11 mouse cellular contexts compared by ENCODE assay signal in the genomic region with DNA sequence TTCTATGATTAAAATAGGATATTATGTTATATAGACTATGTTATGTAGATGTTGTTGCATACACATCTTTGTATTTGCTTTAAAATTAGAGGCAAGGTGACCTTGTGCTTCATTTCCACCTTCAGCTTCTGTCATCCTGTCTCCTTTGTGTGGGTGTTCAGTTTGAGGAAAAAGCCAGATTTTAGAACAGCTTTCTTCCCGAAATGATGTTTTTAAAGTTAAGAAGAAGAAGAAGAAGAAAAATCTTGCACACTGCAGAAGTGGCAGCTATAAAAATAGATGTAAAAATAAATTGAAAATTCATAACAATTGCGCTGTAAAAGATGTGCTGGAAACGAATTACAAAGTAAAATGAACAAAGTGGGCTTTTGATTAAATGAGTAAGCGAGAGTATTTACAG.
"Had no signal": no experiment of that assay in that cellular context is flagged by ENCODE, and none has a peak within 500 bp of the region (broad histone marks: within the 10 kb centered on the region; RNA-seq: fewer than 3 reads in every experiment).

No protein-coding gene starts in this region.

- ATAC-seq: liver, postnatal 0 days; lung, postnatal 0 days; midbrain, embryonic 13.5 days; midbrain, embryonic 15.5 days had no signal

- DNase-seq: liver, postnatal 0 days; lung, adult 2 months; lung, postnatal 14 days; lung, postnatal 36 days; right cerebral cortex, postnatal 14 days; thymus, adult 18-20 months; thymus, postnatal 14 days; thymus, postnatal 36 days had no signal
